Mouse (Mus musculus): ENCODE data around the gene Gsk3a. TPM values are rescaled to one million over a fixed set of nuclear protein-coding genes. Genes with fewer than 3 reads are reported as not detected.
A peak's percentile ranks its signal among the peaks of the same experiment; 100 is the strongest.

The Gsk3a gene
- polyA plus RNA-seq, 1 experiment from 2014 or later, result 9.8 TPM

GRCm38 (mm10) chr7:25273259-25274241 lies 35.9 kb upstream of the Gsk3a start:
- ATAC-seq (replicated peaks; ENCODE audit: low FRiP score, low read depth) (no peak), DNase-seq (ENCODE audit: low spot score) (no peak)
- WGBS, result 92% methylated on average over 22 of the region's 22 CpGs
- H3K9me3 ChIP-seq (replicated peaks; ENCODE audit: low read length), result no peaks in the 10 kb centered on the region
- H3K27me3 ChIP-seq (ENCODE audit: insufficient read depth, low read length), result no peaks in the 10 kb centered on the region
- no peak overlapping the region; the same call in 1 of the 2 replicates for H3K9ac ChIP-seq (ENCODE audit: low read depth, low read length)
- peaks cover 22% of the 10 kb centered on the region for H3K36me3 ChIP-seq (ENCODE audit: insufficient read depth, low read length)
- TF ChIP-seq CTCF (IDR thresholded peaks at IDR 0.05; ENCODE audit: low read depth), result no peak
- H3K4me2 ChIP-seq (ENCODE audit: low read length), result no peak overlapping the region
- H3K4me3 ChIP-seq (replicated peaks; ENCODE audit: low read depth, low read length), result no peak overlapping the region
- H3K4me1 ChIP-seq (replicated peaks; ENCODE audit: insufficient read depth, low read length), result peaks cover 32% of the 10 kb centered on the region
- H3K27ac ChIP-seq, result no peak overlapping the region

GRCm38 (mm10) chr7:25272445-25273258 lies 35.0 kb upstream of the Gsk3a start:
- H3K36me3 ChIP-seq (ENCODE audit: insufficient read depth, low read length), result peaks cover 22% of the 10 kb centered on the region
- H3K4me2 ChIP-seq (ENCODE audit: low read length), result no peak overlapping the region
- TF ChIP-seq CTCF (IDR thresholded peaks at IDR 0.05; ENCODE audit: low read depth), result no peak
- WGBS, result 80% methylated on average over 36 of the region's 38 CpGs
- H3K4me3 ChIP-seq (replicated peaks; ENCODE audit: low read depth, low read length), result no peak overlapping the region
- H3K27me3 ChIP-seq (ENCODE audit: insufficient read depth, low read length), result no peaks in the 10 kb centered on the region
- no peak overlapping the region for H3K27ac ChIP-seq
- DNase-seq (ENCODE audit: low spot score) (no peak), ATAC-seq (replicated peaks; ENCODE audit: low FRiP score, low read depth) (no peak)
- peaks cover 28% of the 10 kb centered on the region for H3K4me1 ChIP-seq (replicated peaks; ENCODE audit: insufficient read depth, low read length)
- H3K9me3 ChIP-seq (replicated peaks; ENCODE audit: low read length), result no peaks in the 10 kb centered on the region
- no peak overlapping the region for H3K9ac ChIP-seq (ENCODE audit: low read depth, low read length)

GRCm38 (mm10) chr7:25271651-25272444 lies 34.2 kb upstream of the Gsk3a start:
- no peak for DNase-seq (ENCODE audit: low spot score)
- H3K4me3 ChIP-seq (replicated peaks; ENCODE audit: low read depth, low read length), result no peak overlapping the region
- 93% methylated on average over 30 of the region's 30 CpGs for WGBS
- no peak for ATAC-seq (replicated peaks; ENCODE audit: low FRiP score, low read depth)
- H3K4me1 ChIP-seq (replicated peaks; ENCODE audit: insufficient read depth, low read length), result peaks cover 25% of the 10 kb centered on the region
- no peaks in the 10 kb centered on the region for H3K9me3 ChIP-seq (replicated peaks; ENCODE audit: low read length)
- H3K36me3 ChIP-seq (ENCODE audit: insufficient read depth, low read length), result peaks cover 22% of the 10 kb centered on the region
- no peak overlapping the region for H3K4me2 ChIP-seq (ENCODE audit: low read length)
- no peak overlapping the region for H3K27ac ChIP-seq
- no peak overlapping the region for H3K9ac ChIP-seq (ENCODE audit: low read depth, low read length)
- no peaks in the 10 kb centered on the region for H3K27me3 ChIP-seq (ENCODE audit: insufficient read depth, low read length)
- TF ChIP-seq CTCF (IDR thresholded peaks at IDR 0.05; ENCODE audit: low read depth), result no peak

GRCm38 (mm10) chr7:25270652-25271633 lies 33.3 kb upstream of the Gsk3a start:
- no peaks in the 10 kb centered on the region for H3K9me3 ChIP-seq (replicated peaks; ENCODE audit: low read length)
- H3K4me3 ChIP-seq (replicated peaks; ENCODE audit: low read depth, low read length), result no peak overlapping the region
- H3K9ac ChIP-seq (ENCODE audit: low read depth, low read length), result no peak overlapping the region
- 0 out of 2 replicates have a peak overlapping the region, but pooled peaks have one; percentile 77 for H3K27ac ChIP-seq
- no peak for DNase-seq (ENCODE audit: low spot score)
- H3K36me3 ChIP-seq (ENCODE audit: insufficient read depth, low read length), result peaks cover 22% of the 10 kb centered on the region
- no peak for TF ChIP-seq CTCF (IDR thresholded peaks at IDR 0.05; ENCODE audit: low read depth)
- H3K4me2 ChIP-seq (ENCODE audit: low read length), result no peak overlapping the region
- no peak for ATAC-seq (replicated peaks; ENCODE audit: low FRiP score, low read depth)
- peaks cover 20% of the 10 kb centered on the region for H3K4me1 ChIP-seq (replicated peaks; ENCODE audit: insufficient read depth, low read length)
- no peaks in the 10 kb centered on the region for H3K27me3 ChIP-seq (ENCODE audit: insufficient read depth, low read length)
- WGBS, result 82% methylated on average over 35 of the region's 35 CpGs

GRCm38 (mm10) chr7:25269545-25270271 lies 32.1 kb upstream of the Gsk3a start:
- H3K27me3 ChIP-seq (ENCODE audit: insufficient read depth, low read length), result no peaks in the 10 kb centered on the region
- no peak for ATAC-seq (replicated peaks; ENCODE audit: low FRiP score, low read depth)
- H3K9me3 ChIP-seq (replicated peaks; ENCODE audit: low read length), result no peaks in the 10 kb centered on the region
- TF ChIP-seq CTCF (IDR thresholded peaks at IDR 0.05; ENCODE audit: low read depth), result 0 out of 2 replicates have a peak, but pooled peaks have one; percentile 9
- 67% methylated on average over 8 of the region's 8 CpGs for WGBS
- H3K4me2 ChIP-seq (ENCODE audit: low read length), result peak overlapping the region; percentile 80
- no peak overlapping the region for H3K4me3 ChIP-seq (replicated peaks; ENCODE audit: low read depth, low read length)
- H3K9ac ChIP-seq (ENCODE audit: low read depth, low read length), result peak overlapping the region; percentile 71; the same call in 1 of the 2 replicates
- H3K36me3 ChIP-seq (ENCODE audit: insufficient read depth, low read length), result peaks cover 22% of the 10 kb centered on the region
- peaks cover 15% of the 10 kb centered on the region; the same call in 1 of the 2 replicates for H3K4me1 ChIP-seq (replicated peaks; ENCODE audit: insufficient read depth, low read length)
- peak overlapping the region; percentile 77 for H3K27ac ChIP-seq
- DNase-seq (ENCODE audit: low spot score), result no peak

All from kidney, postnatal 0 days (tissue).